Mouse (Mus musculus): ENCODE data around the gene 1810055G02Rik. TPM values are rescaled to one million over a fixed set of nuclear protein-coding genes. Genes with fewer than 3 reads are reported as not detected.

Gene 1810055G02Rik
- polyA plus RNA-seq, 1 experiment from 2014 or later: 37.2 TPM

DNA sequence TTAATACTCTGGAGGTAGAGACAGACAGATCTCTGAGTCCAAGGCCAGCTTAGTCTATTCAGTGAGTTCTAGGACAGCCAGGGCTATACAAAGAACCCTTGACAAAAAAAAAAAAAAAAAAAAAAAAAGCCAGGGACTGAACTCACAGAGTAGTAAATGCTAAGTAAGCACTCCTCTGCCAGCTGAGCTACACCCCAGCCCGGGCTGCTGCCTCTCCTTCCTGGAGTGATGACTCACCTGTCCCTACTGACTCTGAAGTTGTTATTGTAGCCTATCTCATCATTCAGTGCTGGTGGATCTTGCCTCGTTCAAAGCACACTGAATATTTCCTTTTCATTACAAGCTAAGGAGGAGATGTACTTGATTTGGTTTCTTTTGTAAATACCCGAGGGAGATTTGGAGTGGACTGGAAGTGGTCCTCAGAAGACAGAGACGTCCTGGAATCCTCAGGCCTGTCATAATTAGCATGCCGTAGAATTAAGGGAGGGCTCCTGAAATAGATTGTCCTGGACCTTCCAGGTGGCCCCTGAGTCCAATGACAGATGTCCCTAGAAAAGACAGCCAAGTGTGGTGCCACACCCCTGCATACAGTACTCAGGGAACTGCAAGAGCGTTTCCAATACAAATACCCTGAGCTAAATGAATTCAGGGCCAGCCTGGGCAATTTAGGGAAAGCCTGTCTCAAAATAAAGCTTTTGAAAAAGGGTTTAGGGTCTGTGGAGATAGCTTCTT lies 15.5 kb upstream of the 1810055G02Rik start:
- ATAC-seq: no peak
- no peak overlapping the region for H3K27ac ChIP-seq (ENCODE audit: low read length)
- no peak overlapping the region for H3K9ac ChIP-seq (replicated peaks; ENCODE audit: low read depth, low read length)
- H3K4me1 ChIP-seq (replicated peaks; ENCODE audit: control insufficient read depth, insufficient read depth, low read length): no peaks in the 10 kb centered on the region
- no peak overlapping the region for H3K4me3 ChIP-seq (replicated peaks; ENCODE audit: low read length)
- H3K9me3 ChIP-seq (ENCODE audit: control insufficient read depth, low read length): no peaks in the 10 kb centered on the region
- H3K4me2 ChIP-seq (ENCODE audit: low read length): no peak overlapping the region
- no peaks in the 10 kb centered on the region for H3K36me3 ChIP-seq (ENCODE audit: control insufficient read depth, insufficient read depth)
- 66% methylated on average over 6 of the region's 6 CpGs for WGBS
- no peaks in the 10 kb centered on the region for H3K27me3 ChIP-seq (replicated peaks; ENCODE audit: control insufficient read depth, insufficient read depth, low read length)

DNA sequence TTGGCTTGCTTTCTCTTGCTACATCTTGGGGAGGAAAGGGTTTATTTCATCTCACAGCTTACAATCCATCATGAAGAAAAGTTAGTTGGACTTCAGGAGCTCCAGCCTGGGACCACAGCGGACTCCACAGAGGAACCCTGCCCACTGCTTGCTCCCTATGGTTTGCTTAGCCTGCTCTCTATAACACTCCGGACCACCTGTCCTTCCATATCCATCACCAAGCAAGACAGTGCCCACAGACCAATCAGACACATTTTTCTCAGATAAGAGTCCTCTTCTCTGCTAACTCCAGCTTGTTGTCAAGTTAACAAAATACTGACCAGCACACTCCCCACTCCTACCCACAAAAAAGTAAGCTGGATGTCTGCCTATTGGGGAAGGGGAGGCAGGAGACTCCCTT lies 13.6 kb upstream of the 1810055G02Rik start:
- no peaks in the 10 kb centered on the region for H3K27me3 ChIP-seq (replicated peaks; ENCODE audit: control insufficient read depth, insufficient read depth, low read length)
- no peak overlapping the region for H3K4me2 ChIP-seq (ENCODE audit: low read length)
- no peaks in the 10 kb centered on the region for H3K36me3 ChIP-seq (ENCODE audit: control insufficient read depth, insufficient read depth)
- H3K4me3 ChIP-seq (replicated peaks; ENCODE audit: low read length): no peak overlapping the region
- ATAC-seq: no peak
- no peak overlapping the region for H3K9ac ChIP-seq (replicated peaks; ENCODE audit: low read depth, low read length)
- 91% methylated on average over 2 of the region's 2 CpGs for WGBS
- no peaks in the 10 kb centered on the region for H3K4me1 ChIP-seq (replicated peaks; ENCODE audit: control insufficient read depth, insufficient read depth, low read length)
- no peaks in the 10 kb centered on the region for H3K9me3 ChIP-seq (ENCODE audit: control insufficient read depth, low read length)
- no peak overlapping the region for H3K27ac ChIP-seq (ENCODE audit: low read length)

DNA sequence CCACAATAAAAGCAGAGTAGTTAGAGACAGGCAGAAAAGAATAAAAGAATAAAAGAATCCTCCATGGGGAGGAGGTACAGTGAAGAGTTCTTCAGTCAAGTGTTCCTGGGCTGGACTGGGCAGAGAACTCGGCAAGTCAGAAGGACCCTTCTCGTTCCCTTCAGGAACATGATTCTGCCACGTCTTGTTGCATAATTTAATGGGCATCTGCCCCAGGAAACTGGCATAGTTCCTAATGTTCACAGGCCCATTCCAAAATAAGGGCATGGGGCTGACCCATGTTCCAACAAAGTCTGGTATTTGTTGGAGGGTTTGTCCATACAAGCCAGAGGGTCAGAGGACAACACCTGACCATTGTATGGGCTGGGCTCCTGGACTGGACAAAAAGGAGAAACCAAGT lies 13.1 kb upstream of the 1810055G02Rik start:
- no peaks in the 10 kb centered on the region for H3K9me3 ChIP-seq (ENCODE audit: control insufficient read depth, low read length)
- H3K27me3 ChIP-seq (replicated peaks; ENCODE audit: control insufficient read depth, insufficient read depth, low read length): no peaks in the 10 kb centered on the region
- no peak for ATAC-seq
- WGBS: 58% methylated on average over 3 of the region's 3 CpGs
- no peaks in the 10 kb centered on the region for H3K36me3 ChIP-seq (ENCODE audit: control insufficient read depth, insufficient read depth)
- H3K4me1 ChIP-seq (replicated peaks; ENCODE audit: control insufficient read depth, insufficient read depth, low read length): no peaks in the 10 kb centered on the region
- H3K27ac ChIP-seq (ENCODE audit: low read length): no peak overlapping the region
- H3K4me2 ChIP-seq (ENCODE audit: low read length): no peak overlapping the region
- no peak overlapping the region for H3K9ac ChIP-seq (replicated peaks; ENCODE audit: low read depth, low read length)
- no peak overlapping the region for H3K4me3 ChIP-seq (replicated peaks; ENCODE audit: low read length)

DNA sequence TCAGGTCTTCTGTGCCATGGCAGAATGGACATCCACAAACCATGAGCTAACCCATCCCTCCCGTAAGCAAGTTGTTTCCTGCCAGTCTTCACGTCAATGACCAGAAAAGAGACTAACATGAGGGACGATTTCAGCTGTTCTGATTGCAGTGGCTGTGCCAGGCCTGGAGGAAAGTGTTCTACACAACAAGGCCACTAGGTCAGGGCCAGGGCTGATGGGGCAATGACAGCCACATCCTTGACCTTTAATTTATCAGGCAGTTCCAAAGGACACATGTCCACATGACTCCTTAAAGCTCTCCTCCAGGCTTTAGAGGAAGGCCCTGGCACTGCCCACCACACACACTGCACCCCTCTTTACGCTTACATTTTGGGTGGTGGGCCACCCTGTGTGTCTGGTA lies 12.6 kb upstream of the 1810055G02Rik start:
- no peak overlapping the region for H3K4me3 ChIP-seq (replicated peaks; ENCODE audit: low read length)
- H3K36me3 ChIP-seq (ENCODE audit: control insufficient read depth, insufficient read depth): no peaks in the 10 kb centered on the region
- H3K27me3 ChIP-seq (replicated peaks; ENCODE audit: control insufficient read depth, insufficient read depth, low read length): no peaks in the 10 kb centered on the region
- H3K4me2 ChIP-seq (ENCODE audit: low read length): no peak overlapping the region
- no peak overlapping the region for H3K9ac ChIP-seq (replicated peaks; ENCODE audit: low read depth, low read length)
- no peaks in the 10 kb centered on the region for H3K9me3 ChIP-seq (ENCODE audit: control insufficient read depth, low read length)
- H3K27ac ChIP-seq (ENCODE audit: low read length): no peak overlapping the region
- WGBS: 94% methylated on average over 4 of the region's 4 CpGs
- ATAC-seq: no peak
- H3K4me1 ChIP-seq (replicated peaks; ENCODE audit: control insufficient read depth, insufficient read depth, low read length): no peaks in the 10 kb centered on the region

DNA sequence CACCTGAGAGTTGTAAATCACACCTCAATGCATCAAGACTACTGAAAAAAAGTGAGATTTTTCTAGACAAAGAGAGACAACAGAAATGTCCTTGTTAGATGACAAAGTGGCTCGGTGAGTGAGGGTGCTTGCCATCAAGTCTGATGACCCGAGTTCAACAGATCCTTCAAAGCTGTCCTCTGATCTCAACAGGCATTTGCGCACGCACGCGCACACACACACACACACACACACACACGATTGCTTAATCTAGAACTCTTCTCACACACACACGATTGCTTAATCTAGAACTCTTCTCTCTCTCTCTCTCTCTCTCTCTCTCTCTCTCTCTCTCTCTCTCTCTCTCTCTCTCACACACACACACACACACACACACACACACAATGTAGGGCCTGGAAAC lies 12.1 kb upstream of the 1810055G02Rik start:
- Histone ChIP-seq H3K4me2 (ENCODE audit: low read length) (no peak overlapping the region), H3K27me3 (replicated peaks; ENCODE audit: control insufficient read depth, insufficient read depth, low read length) (no peaks in the 10 kb centered on the region), H3K4me3 (replicated peaks; ENCODE audit: low read length) (no peak overlapping the region), H3K4me1 (replicated peaks; ENCODE audit: control insufficient read depth, insufficient read depth, low read length) (no peaks in the 10 kb centered on the region), H3K9ac (replicated peaks; ENCODE audit: low read depth, low read length) (no peak overlapping the region), H3K9me3 (ENCODE audit: control insufficient read depth, low read length) (no peaks in the 10 kb centered on the region), H3K36me3 (ENCODE audit: control insufficient read depth, insufficient read depth) (no peaks in the 10 kb centered on the region), H3K27ac (ENCODE audit: low read length) (no peak overlapping the region)
- WGBS: 82% methylated on average over 8 of the region's 8 CpGs
- ATAC-seq: no peak

DNA sequence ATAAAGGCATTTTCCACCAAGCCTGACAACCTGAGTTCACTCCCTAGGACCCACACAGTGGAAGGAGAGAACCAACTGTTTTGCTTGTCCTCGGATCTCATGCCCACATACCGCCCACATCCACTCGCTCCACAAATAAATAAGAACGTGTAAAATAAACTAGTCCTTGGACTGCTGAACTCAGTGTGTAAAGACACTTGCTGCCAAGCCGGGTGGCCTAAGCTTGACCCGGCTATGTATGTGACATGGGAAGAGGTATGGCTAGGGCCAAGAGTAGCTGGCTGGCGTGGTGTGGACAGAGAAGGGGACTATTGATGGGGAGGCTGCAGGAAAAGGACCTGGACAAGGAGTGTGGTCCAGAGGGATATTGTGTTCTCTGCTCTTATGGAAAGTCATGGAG lies 10.1 kb upstream of the 1810055G02Rik start:
- Histone ChIP-seq H3K36me3 (ENCODE audit: control insufficient read depth, insufficient read depth) (no peaks in the 10 kb centered on the region), H3K4me2 (ENCODE audit: low read length) (no peak overlapping the region), H3K27ac (ENCODE audit: low read length) (no peak overlapping the region), H3K9me3 (ENCODE audit: control insufficient read depth, low read length) (no peaks in the 10 kb centered on the region), H3K9ac (replicated peaks; ENCODE audit: low read depth, low read length) (no peak overlapping the region), H3K4me3 (replicated peaks; ENCODE audit: low read length) (no peak overlapping the region), H3K4me1 (replicated peaks; ENCODE audit: control insufficient read depth, insufficient read depth, low read length) (no peaks in the 10 kb centered on the region), H3K27me3 (replicated peaks; ENCODE audit: control insufficient read depth, insufficient read depth, low read length) (no peaks in the 10 kb centered on the region)
- 87% methylated on average over 7 of the region's 7 CpGs for WGBS
- ATAC-seq: no peak

DNA sequence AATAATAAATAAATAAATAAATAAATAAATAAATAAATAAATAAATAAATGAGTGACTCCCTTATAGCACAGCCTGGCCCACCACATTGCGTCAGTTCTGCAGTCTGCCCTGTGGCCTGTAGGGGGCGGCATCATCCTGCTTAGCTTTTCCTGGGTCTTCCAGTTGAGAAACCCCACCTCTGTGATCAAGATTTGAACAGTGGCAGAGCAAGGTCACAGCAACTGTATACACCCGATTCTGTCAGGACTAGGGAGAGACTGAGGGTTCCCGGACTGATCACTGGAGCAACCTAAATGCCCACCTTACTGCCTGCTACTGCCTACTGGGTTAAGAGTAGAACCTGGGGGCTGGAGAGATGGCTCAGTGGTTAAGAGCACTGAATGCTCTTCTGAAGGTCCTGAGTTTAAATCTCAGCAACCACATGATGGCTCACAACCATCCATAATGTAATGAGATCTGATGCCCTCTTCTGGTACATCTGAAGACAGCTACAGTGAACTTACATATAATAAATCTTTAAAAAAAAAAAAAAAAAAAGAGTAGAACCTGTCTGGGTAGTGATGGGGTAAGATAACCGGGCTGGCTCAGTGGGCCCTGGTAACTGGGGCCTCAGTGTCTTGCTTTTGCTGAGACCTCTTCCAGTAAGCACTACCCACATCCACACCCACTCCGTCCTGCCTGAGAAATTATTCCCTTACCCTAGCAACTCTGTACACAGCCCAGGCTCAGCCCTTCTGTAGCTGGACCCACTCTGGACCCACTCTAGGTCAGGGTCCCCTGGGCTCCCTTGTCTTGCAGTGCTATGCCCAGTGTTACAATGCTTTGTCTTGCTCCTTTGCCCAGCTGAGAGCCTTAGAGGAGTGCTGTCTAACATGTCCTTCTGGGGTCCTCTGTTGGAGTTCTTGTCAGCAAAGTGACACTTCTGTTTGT lies 8.3 kb upstream of the 1810055G02Rik start:
- Histone ChIP-seq H3K27me3 (replicated peaks; ENCODE audit: control insufficient read depth, insufficient read depth, low read length) (no peaks in the 10 kb centered on the region), H3K36me3 (ENCODE audit: control insufficient read depth, insufficient read depth) (no peaks in the 10 kb centered on the region), H3K27ac (ENCODE audit: low read length) (no peak overlapping the region), H3K4me3 (replicated peaks; ENCODE audit: low read length) (no peak overlapping the region), H3K4me1 (replicated peaks; ENCODE audit: control insufficient read depth, insufficient read depth, low read length) (no peaks in the 10 kb centered on the region), H3K4me2 (ENCODE audit: low read length) (no peak overlapping the region), H3K9me3 (ENCODE audit: control insufficient read depth, low read length) (no peaks in the 10 kb centered on the region), H3K9ac (replicated peaks; ENCODE audit: low read depth, low read length) (no peak overlapping the region)
- ATAC-seq: no peak; the same call in 1 of the 2 replicates
- WGBS: 34% methylated on average over 6 of the region's 6 CpGs

DNA sequence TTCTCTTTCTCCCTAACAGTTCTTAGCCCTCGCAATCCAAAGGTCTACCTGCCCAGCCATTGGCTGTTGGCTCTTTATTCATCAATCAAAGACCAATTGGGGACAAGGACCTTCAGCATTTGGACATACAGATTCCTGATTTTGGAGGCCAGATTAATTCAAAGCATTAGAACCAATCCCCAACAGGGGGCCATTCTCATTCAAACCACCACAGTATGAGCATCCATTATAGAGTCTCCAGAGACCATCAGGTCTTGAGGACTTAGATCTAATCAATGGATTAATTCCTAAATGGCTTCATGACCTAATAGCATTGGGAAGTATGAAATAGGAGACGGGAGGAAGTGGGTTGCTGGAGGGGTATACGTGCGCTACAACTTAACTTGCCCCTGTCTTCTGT lies 5.6 kb upstream of the 1810055G02Rik start:
- H3K27me3 ChIP-seq (replicated peaks; ENCODE audit: control insufficient read depth, insufficient read depth, low read length): no peaks in the 10 kb centered on the region
- no peak overlapping the region for H3K4me3 ChIP-seq (replicated peaks; ENCODE audit: low read length)
- no peaks in the 10 kb centered on the region for H3K36me3 ChIP-seq (ENCODE audit: control insufficient read depth, insufficient read depth)
- H3K9me3 ChIP-seq (ENCODE audit: control insufficient read depth, low read length): no peaks in the 10 kb centered on the region
- WGBS: 77% methylated on average over 4 of the region's 4 CpGs
- no peak overlapping the region for H3K9ac ChIP-seq (replicated peaks; ENCODE audit: low read depth, low read length)
- ATAC-seq: no peak
- no peak overlapping the region for H3K27ac ChIP-seq (ENCODE audit: low read length)
- H3K4me1 ChIP-seq (replicated peaks; ENCODE audit: control insufficient read depth, insufficient read depth, low read length): no peaks in the 10 kb centered on the region
- no peak overlapping the region for H3K4me2 ChIP-seq (ENCODE audit: low read length)

DNA sequence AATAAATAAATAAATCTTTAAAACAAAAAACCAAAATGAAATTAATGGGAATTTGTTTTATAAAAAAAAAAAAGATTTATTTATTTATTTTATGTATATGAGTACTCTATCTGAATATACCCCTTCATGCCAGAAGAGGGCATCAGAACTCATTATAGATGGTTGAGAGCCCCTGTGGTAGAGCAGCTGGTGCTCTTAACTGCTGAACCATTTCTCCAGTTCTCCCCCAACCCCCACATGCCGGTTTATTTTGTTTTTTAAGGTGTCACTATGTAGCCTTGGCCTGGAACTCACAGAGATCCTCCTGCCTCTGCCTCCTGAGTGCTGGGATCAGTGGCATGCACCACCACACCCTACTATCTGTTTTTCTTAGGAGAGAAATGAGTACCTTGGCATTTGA lies 1.8 kb upstream of the 1810055G02Rik start:
- no peak for ATAC-seq
- H3K36me3 ChIP-seq (ENCODE audit: control insufficient read depth, insufficient read depth): no peaks in the 10 kb centered on the region
- no peaks in the 10 kb centered on the region for H3K27me3 ChIP-seq (replicated peaks; ENCODE audit: control insufficient read depth, insufficient read depth, low read length)
- no peak overlapping the region for H3K9ac ChIP-seq (replicated peaks; ENCODE audit: low read depth, low read length)
- peaks cover 12% of the 10 kb centered on the region for H3K4me1 ChIP-seq (replicated peaks; ENCODE audit: control insufficient read depth, insufficient read depth, low read length)
- H3K27ac ChIP-seq (ENCODE audit: low read length): no peak overlapping the region
- H3K4me2 ChIP-seq (ENCODE audit: low read length): no peak overlapping the region
- H3K4me3 ChIP-seq (replicated peaks; ENCODE audit: low read length): no peak overlapping the region
- 62% methylated on average over 1 of the region's 1 CpGs for WGBS
- no peaks in the 10 kb centered on the region for H3K9me3 ChIP-seq (ENCODE audit: control insufficient read depth, low read length)

All from forebrain, embryonic 16.5 days (tissue).